Mouse (Mus musculus): ENCODE results near the gene Loxl3. TPM values are rescaled to one million over a fixed set of nuclear protein-coding genes. Genes with fewer than 3 reads are reported as not detected.

Loxl3 gene
- polyA plus RNA-seq, 1 experiment from 2014 or later, result 6.8 TPM

DNA sequence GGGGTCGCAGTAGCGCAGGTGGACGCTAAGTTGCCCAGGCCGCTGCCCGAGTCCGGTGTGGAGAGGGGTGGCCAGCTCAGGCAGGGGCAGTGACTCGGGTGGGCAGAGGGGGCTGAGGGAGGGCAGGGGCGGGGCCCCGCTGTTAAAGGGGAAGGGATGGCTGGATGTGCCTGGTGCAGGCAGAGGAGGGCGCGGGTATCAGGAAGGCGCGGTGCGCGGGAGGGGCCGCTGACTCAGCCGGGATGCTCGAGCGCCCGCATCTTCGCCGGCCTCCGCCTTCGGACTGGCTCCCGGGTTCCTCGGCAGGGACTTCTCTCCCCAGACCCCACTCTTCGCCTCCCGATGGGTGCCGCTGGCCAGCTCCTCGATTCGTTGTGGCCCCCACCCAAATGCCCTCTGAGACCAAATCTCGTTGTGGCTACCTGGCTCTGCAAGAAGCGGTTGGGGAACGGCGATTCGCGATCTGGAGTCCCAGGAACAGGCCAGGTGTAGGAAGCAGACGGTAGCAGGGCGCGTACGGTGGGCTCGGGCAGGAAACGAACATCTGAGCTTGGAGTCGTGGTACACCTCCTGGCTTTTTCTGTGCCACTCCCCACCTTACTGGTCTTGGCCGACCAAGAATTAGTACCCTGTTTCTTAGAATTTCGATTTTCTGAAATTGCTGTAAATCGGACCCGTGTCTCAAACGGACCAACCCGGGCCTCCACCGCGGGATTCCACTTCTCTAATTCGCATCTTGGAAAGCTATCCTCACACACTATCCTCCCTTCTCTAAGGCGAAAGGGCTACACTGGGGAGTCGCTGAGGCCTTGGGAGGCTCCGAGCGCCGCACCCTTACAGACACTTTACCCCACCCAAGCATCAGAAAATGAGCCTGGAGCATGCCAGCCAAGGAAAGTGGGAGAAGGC, 36.6 kb downstream of the Loxl3 start:
- Histone ChIP-seq H3K9me3 (ENCODE audit: control insufficient read depth, low read length) (no peaks in the 10 kb centered on the region), H3K9ac (ENCODE audit: low read length) (no peak overlapping the region), H3K4me3 (ENCODE audit: low read depth, low read length) (peak overlapping the region; percentile 16), H3K4me2 (peak overlapping the region; percentile 12), H3K27me3 (ENCODE audit: control insufficient read depth, insufficient read depth, low read length) (peaks cover 91% of the 10 kb centered on the region), H3K36me3 (ENCODE audit: control insufficient read depth, insufficient read depth, low read length) (no peaks in the 10 kb centered on the region), H3K4me1 (ENCODE audit: control insufficient read depth, insufficient read depth, low read length) (peaks cover 15% of the 10 kb centered on the region), H3K27ac (ENCODE audit: low read depth, low read length) (no peak overlapping the region)
- WGBS, result under 1% methylated on average over 57 of the region's 58 CpGs
- ATAC-seq (ENCODE audit: low FRiP score) (peak; percentile 55), DNase-seq (ENCODE audit: low spot score, missing footprints) (peak; percentile 98)

DNA sequence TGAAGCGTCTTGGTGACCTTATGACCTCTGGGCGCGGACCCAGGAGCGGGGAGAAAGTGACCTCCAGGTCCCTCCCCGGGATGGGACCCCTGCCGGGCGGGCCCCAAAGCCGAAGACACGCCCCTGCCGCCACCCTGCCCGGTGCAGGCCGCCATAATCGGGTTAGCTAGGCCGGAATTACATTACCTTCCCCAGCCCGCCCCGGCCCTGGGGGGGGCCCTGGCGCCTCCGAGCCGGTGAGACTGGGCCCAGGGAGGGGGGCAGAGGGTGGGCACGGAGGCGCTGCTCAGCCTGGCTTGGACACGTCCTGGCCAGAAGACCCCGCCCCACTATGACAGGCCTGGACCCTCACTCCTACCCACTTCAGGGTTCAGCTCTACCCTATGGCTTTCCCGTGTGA, 37.2 kb downstream of the Loxl3 start:
- H3K4me3 ChIP-seq (ENCODE audit: low read depth, low read length), result no peak overlapping the region
- DNase-seq (ENCODE audit: low spot score, missing footprints) (no peak), ATAC-seq (ENCODE audit: low FRiP score) (peak; percentile 41)
- 0% methylated on average over 20 of the region's 24 CpGs for WGBS
- H3K9me3 ChIP-seq (ENCODE audit: control insufficient read depth, low read length), result no peaks in the 10 kb centered on the region
- H3K4me1 ChIP-seq (ENCODE audit: control insufficient read depth, insufficient read depth, low read length), result peaks cover 15% of the 10 kb centered on the region
- H3K27me3 ChIP-seq (ENCODE audit: control insufficient read depth, insufficient read depth, low read length), result peaks cover 91% of the 10 kb centered on the region
- H3K27ac ChIP-seq (ENCODE audit: low read depth, low read length), result no peak overlapping the region
- H3K4me2 ChIP-seq, result no peak overlapping the region
- H3K9ac ChIP-seq (ENCODE audit: low read length), result no peak overlapping the region
- no peaks in the 10 kb centered on the region for H3K36me3 ChIP-seq (ENCODE audit: control insufficient read depth, insufficient read depth, low read length)

DNA sequence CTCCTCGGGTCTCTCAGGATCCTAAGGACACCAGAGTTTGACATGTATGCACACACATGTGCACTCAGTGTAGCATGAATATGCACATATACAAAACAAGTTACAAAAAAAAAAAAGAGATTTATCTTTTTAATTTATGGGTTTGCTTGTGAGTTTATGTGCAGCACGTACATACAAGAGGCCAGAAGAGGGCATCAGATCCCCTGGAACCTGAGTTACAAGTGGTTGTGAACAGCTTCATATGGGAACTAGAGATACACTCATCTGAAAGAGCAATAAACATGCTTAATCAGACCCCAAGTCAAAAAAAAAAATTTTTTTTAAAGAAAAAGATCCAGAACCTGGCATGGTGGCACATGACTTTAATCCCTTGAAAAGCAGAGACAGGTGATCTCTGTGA, 41.0 kb downstream of the Loxl3 start:
- Histone ChIP-seq H3K4me1 (ENCODE audit: control insufficient read depth, insufficient read depth, low read length) (peaks cover 23% of the 10 kb centered on the region), H3K9ac (ENCODE audit: low read length) (no peak overlapping the region), H3K27ac (ENCODE audit: low read depth, low read length) (no peak overlapping the region), H3K4me2 (no peak overlapping the region), H3K27me3 (ENCODE audit: control insufficient read depth, insufficient read depth, low read length) (peaks cover 63% of the 10 kb centered on the region), H3K4me3 (ENCODE audit: low read depth, low read length) (no peak overlapping the region), H3K36me3 (ENCODE audit: control insufficient read depth, insufficient read depth, low read length) (no peaks in the 10 kb centered on the region), H3K9me3 (ENCODE audit: control insufficient read depth, low read length) (no peaks in the 10 kb centered on the region)
- DNase-seq (ENCODE audit: low spot score, missing footprints) (no peak), ATAC-seq (ENCODE audit: low FRiP score) (no peak)
- WGBS, result 15% methylated on average over 2 of the region's 2 CpGs

- WGBS, result under 1% methylated on average over 54 of the region's 54 CpGs
These were observed 43.8 kb downstream of the Loxl3 start, which contains the start of gene Pcgf1 for GRCm38 (mm10) chr6:83077630-83078323. Gene Pcgf1, plus strand, starts transcription at chr6:83077869.

DNA sequence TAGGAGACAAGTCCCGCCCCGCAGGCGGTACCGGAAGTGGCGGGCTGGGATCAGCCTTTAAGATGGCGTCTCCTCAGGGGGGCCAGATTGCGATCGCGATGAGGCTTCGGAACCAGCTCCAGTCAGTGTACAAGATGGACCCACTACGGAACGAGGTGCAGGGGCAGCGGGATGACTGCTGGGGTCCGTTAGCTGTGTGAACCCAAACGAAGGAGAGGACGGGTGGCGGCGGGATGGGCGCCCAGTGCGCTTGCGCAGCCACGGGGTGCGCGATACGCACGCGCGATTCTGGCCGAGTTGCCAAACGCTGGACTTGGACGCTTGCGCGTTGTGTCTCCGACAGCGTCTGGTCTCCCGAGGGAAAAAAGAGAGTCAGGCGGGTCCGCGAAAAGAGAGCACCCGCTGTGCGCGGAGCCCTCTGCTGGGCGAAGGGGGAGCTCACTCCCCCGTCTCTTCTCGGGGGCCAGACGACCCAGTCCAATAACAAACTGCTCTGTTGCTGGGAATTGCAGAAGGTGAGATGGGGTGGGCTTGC, 44.4 kb downstream of the Loxl3 start:
- Histone ChIP-seq H3K9me3 (ENCODE audit: control insufficient read depth, low read length) (no peaks in the 10 kb centered on the region), H3K27me3 (ENCODE audit: control insufficient read depth, insufficient read depth, low read length) (peaks cover 39% of the 10 kb centered on the region), H3K4me1 (ENCODE audit: control insufficient read depth, insufficient read depth, low read length) (peaks cover 11% of the 10 kb centered on the region), H3K36me3 (ENCODE audit: control insufficient read depth, insufficient read depth, low read length) (peaks cover 5% of the 10 kb centered on the region; the same call in 1 of the 2 replicates), H3K4me2 (peak overlapping the region; percentile 80), H3K9ac (ENCODE audit: low read length) (peak overlapping the region; percentile 80), H3K27ac (ENCODE audit: low read depth, low read length) (peak overlapping the region; percentile 61; the same call in 1 of the 2 replicates), H3K4me3 (ENCODE audit: low read depth, low read length) (peak overlapping the region; percentile 76)
- under 1% methylated on average over 46 of the region's 46 CpGs for WGBS
- DNase-seq (ENCODE audit: low spot score, missing footprints) (peak; percentile 100), ATAC-seq (ENCODE audit: low FRiP score) (peak; percentile 94)

More at GRCm38 (mm10) chr6:83077630-83078323, 43.8 kb downstream of the Loxl3 start, which contains the start of gene Pcgf1:
- peak; percentile 82 for ATAC-seq (ENCODE audit: low FRiP score)
- H3K4me1 ChIP-seq (ENCODE audit: control insufficient read depth, insufficient read depth, low read length), result peaks cover 11% of the 10 kb centered on the region
- peak within 1 kb of the TSS; percentile 76 for H3K4me3 ChIP-seq (ENCODE audit: low read depth, low read length)
- peaks cover 5% of the 10 kb centered on the region; the same call in 1 of the 2 replicates for H3K36me3 ChIP-seq (ENCODE audit: control insufficient read depth, insufficient read depth, low read length)
- peak within 1 kb of the TSS; percentile 80 for H3K9ac ChIP-seq (ENCODE audit: low read length)
- DNase-seq (ENCODE audit: low spot score, missing footprints), result no peak
- peaks cover 38% of the 10 kb centered on the region for H3K27me3 ChIP-seq (ENCODE audit: control insufficient read depth, insufficient read depth, low read length)
- peak within 1 kb of the TSS; percentile 61; the same call in 1 of the 2 replicates for H3K27ac ChIP-seq (ENCODE audit: low read depth, low read length)
- peak within 1 kb of the TSS; percentile 80 for H3K4me2 ChIP-seq
- H3K9me3 ChIP-seq (ENCODE audit: control insufficient read depth, low read length), result no peaks in the 10 kb centered on the region

GRCm38 (mm10) chr6:83080210-83080609, 46.2 kb downstream of the Loxl3 start:
- ATAC-seq (ENCODE audit: low FRiP score) (no peak), DNase-seq (ENCODE audit: low spot score, missing footprints) (no peak)
- H3K4me1 ChIP-seq (ENCODE audit: control insufficient read depth, insufficient read depth, low read length), result peaks cover 11% of the 10 kb centered on the region
- H3K27me3 ChIP-seq (ENCODE audit: control insufficient read depth, insufficient read depth, low read length), result peaks cover 42% of the 10 kb centered on the region
- H3K9me3 ChIP-seq (ENCODE audit: control insufficient read depth, low read length), result no peaks in the 10 kb centered on the region
- 91% methylated on average over 5 of the region's 5 CpGs for WGBS
- H3K4me2 ChIP-seq, result no peak overlapping the region
- H3K4me3 ChIP-seq (ENCODE audit: low read depth, low read length), result no peak overlapping the region
- no peak overlapping the region for H3K27ac ChIP-seq (ENCODE audit: low read depth, low read length)
- H3K36me3 ChIP-seq (ENCODE audit: control insufficient read depth, insufficient read depth, low read length), result peaks cover 5% of the 10 kb centered on the region; the same call in 1 of the 2 replicates
- no peak overlapping the region for H3K9ac ChIP-seq (ENCODE audit: low read length)

DNA sequence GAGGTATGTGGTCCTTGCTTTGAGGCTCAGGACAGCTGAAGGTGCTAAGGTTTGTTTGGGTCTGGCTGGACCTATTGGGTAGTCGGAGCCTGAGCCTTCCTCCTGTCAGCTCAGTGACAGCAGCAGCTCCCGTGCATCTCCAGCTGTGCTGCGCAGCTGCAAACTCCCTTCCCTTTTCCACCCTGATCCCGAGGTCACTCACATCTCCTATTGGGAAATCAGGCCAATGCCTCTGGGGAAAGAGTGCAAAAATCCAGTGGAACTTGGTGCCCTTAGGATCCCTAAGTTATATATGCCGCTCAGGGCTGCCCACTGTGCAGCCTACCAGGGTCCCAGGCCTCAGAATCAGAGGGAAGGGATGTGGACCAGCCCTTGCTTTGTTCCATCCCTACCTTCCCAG, 49.5 kb downstream of the Loxl3 start:
- H3K4me3 ChIP-seq (ENCODE audit: low read depth, low read length), result no peak overlapping the region
- H3K4me1 ChIP-seq (ENCODE audit: control insufficient read depth, insufficient read depth, low read length), result peaks cover 10% of the 10 kb centered on the region; the same call in 1 of the 2 replicates
- H3K27me3 ChIP-seq (ENCODE audit: control insufficient read depth, insufficient read depth, low read length), result peaks cover 59% of the 10 kb centered on the region
- no peak overlapping the region for H3K9ac ChIP-seq (ENCODE audit: low read length)
- 4% methylated on average over 5 of the region's 5 CpGs for WGBS
- H3K4me2 ChIP-seq, result no peak overlapping the region
- DNase-seq (ENCODE audit: low spot score, missing footprints) (no peak), ATAC-seq (ENCODE audit: low FRiP score) (no peak)
- no peak overlapping the region for H3K27ac ChIP-seq (ENCODE audit: low read depth, low read length)
- H3K9me3 ChIP-seq (ENCODE audit: control insufficient read depth, low read length), result no peaks in the 10 kb centered on the region
- H3K36me3 ChIP-seq (ENCODE audit: control insufficient read depth, insufficient read depth, low read length), result peaks cover 5% of the 10 kb centered on the region; the same call in 1 of the 2 replicates

DNA sequence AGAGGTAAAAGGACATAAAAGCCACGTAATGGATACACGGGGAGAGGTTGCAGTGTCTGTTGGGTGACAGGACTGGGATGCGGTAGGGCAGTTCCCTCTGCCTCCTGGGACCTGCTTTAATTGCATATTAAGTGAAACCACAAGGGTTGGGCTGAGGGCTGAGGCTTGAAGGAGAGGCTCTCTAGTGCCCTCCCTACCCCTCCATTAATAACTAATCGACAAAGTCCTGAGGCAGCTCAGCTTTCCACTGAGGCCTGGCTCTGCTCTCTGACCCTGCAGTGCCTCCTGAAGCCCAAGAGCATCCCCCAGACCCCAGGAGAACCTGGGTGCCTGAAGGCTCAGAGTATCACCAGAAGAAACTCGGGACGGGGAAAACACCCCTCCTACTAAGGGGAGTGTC, 50.5 kb downstream of the Loxl3 start:
- Histone ChIP-seq H3K27ac (ENCODE audit: low read depth, low read length) (no peak overlapping the region), H3K9me3 (ENCODE audit: control insufficient read depth, low read length) (no peaks in the 10 kb centered on the region), H3K4me2 (no peak overlapping the region), H3K4me3 (ENCODE audit: low read depth, low read length) (no peak overlapping the region), H3K9ac (ENCODE audit: low read length) (no peak overlapping the region), H3K36me3 (ENCODE audit: control insufficient read depth, insufficient read depth, low read length) (peaks cover 5% of the 10 kb centered on the region; the same call in 1 of the 2 replicates), H3K27me3 (ENCODE audit: control insufficient read depth, insufficient read depth, low read length) (peaks cover 66% of the 10 kb centered on the region), H3K4me1 (ENCODE audit: control insufficient read depth, insufficient read depth, low read length) (peaks cover 4% of the 10 kb centered on the region; the same call in 1 of the 2 replicates)
- DNase-seq (ENCODE audit: low spot score, missing footprints) (no peak), ATAC-seq (ENCODE audit: low FRiP score) (no peak)
- WGBS, result 5% methylated on average over 6 of the region's 6 CpGs
